Comparison of ENCODE assay signal across 21 mouse cellular contexts in the genomic region with DNA sequence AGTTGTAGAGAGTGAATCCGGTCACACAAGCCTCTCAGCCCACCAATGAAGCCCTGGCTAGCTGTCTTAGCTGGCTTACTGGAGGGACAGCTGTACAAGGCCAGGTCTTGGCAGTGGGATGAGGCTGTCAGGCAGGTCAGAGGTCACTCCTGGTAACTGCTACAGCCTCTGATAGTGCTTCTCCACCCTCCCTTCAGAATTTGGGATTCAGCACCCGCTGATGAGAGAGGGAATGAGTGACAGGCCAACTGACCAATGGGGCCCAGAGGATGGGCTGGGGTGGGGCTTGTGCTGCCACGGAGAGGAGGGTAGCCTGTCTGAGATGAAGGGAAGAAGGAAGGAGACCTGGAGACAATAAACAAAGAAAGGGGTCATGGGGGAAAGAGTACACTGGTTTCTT. TPM values are rescaled to one million over a fixed set of nuclear protein-coding genes. Genes with fewer than 3 reads are reported as not detected.
DNase-seq lines count a peak whose midpoint lies in the region; ATAC-seq lines count a peak whose summit lies in the region.
"Had no signal": no experiment of that assay in that cellular context is flagged by ENCODE, and none has a peak within 500 bp of the region (broad histone marks: within the 10 kb centered on the region; RNA-seq: fewer than 3 reads in every experiment).

No protein-coding gene starts in this region.

- no peak overlapping the region for H3K9ac ChIP-seq in kidney, embryonic 14.5 days (ENCODE audit: low read depth, low read length)
- H3K9ac ChIP-seq in neural tube, embryonic 15.5 days (replicated peaks), result no peak overlapping the region
- H3K9ac ChIP-seq: liver, embryonic 13.5 days; midbrain, embryonic 13.5 days had no signal

- 0 out of 2 replicates have a peak, but pooled peaks have one; percentile 24 for ATAC-seq in kidney, embryonic 14.5 days (ENCODE audit: low FRiP score, low TSS enrichment)
- no peak for ATAC-seq in neural tube, embryonic 15.5 days (ENCODE audit: low FRiP score)
- ATAC-seq in megakaryocyte progenitor cell, adult 5-6 weeks (replicated peaks; ENCODE audit: poor library complexity), result no peak
- ATAC-seq: CD4-positive, CD25-positive, alpha-beta regulatory T cell, adult 4 months; forebrain, embryonic 16.5 days; lung, postnatal 0 days; midbrain, embryonic 13.5 days had no signal

- peaks cover 19% of the 10 kb centered on the region; the same call in 1 of the 2 replicates for H3K36me3 ChIP-seq in kidney, embryonic 14.5 days (ENCODE audit: control insufficient read depth, insufficient read depth, low read length)
- no peaks in the 10 kb centered on the region for H3K36me3 ChIP-seq in neural tube, embryonic 15.5 days

- 57% methylated on average over 3 of the region's 3 CpGs for WGBS in kidney, embryonic 14.5 days
- WGBS in neural tube, embryonic 15.5 days, result 50% methylated on average over 3 of the region's 3 CpGs

- H3K4me3 ChIP-seq in kidney, embryonic 14.5 days (ENCODE audit: low read length), result no peak overlapping the region
- no peak overlapping the region for H3K4me3 ChIP-seq in neural tube, embryonic 15.5 days (replicated peaks)
- H3K4me3 ChIP-seq: erythroblast, embryonic 14.5 days; layer of hippocampus, adult 2 months; liver, embryonic 13.5 days; midbrain, embryonic 13.5 days had no signal

- no peaks in the 10 kb centered on the region for H3K27me3 ChIP-seq in kidney, embryonic 14.5 days (ENCODE audit: control insufficient read depth, insufficient read depth, low read length)
- no peaks in the 10 kb centered on the region for H3K27me3 ChIP-seq in neural tube, embryonic 15.5 days (replicated peaks)
- H3K27me3 ChIP-seq: liver, embryonic 13.5 days; midbrain, embryonic 13.5 days had no signal

- no peaks in the 10 kb centered on the region for H3K9me3 ChIP-seq in kidney, embryonic 14.5 days (ENCODE audit: control insufficient read depth, low read length)
- H3K9me3 ChIP-seq in neural tube, embryonic 15.5 days (replicated peaks), result no peaks in the 10 kb centered on the region
- H3K9me3 ChIP-seq: liver, embryonic 13.5 days; midbrain, embryonic 13.5 days had no signal

- H3K27ac ChIP-seq in kidney, embryonic 14.5 days (ENCODE audit: low read depth, low read length), result no peak overlapping the region
- H3K27ac ChIP-seq in neural tube, embryonic 15.5 days (replicated peaks), result no peak overlapping the region
- H3K27ac ChIP-seq: layer of hippocampus, adult 2 months; liver, embryonic 13.5 days; midbrain, embryonic 13.5 days had no signal

- no peak overlapping the region for H3K4me2 ChIP-seq in kidney, embryonic 14.5 days (replicated peaks; ENCODE audit: low read depth, low read length)
- no peak overlapping the region for H3K4me2 ChIP-seq in neural tube, embryonic 15.5 days
- H3K4me2 ChIP-seq: liver, embryonic 13.5 days; midbrain, embryonic 13.5 days had no signal

- no peak for DNase-seq in kidney, postnatal 14 days
- peak; percentile 32 for DNase-seq in neural tube, embryonic 10.5 days (ENCODE audit: extremely low spot score, low spot score)
- DNase-seq in embryo, embryonic 10 days (ENCODE audit: low spot score), result peak; percentile 56
- peak; percentile 73 for DNase-seq in retina, embryonic 14.5 days (ENCODE audit: low spot score)
- no peak for DNase-seq in layer of hippocampus, postnatal 36 days
- DNase-seq: cerebellum, adult 11-12 months; gastrocnemius, postnatal 14 days; kidney, adult 8-10 months; liver, embryonic 13.5 days; thymus, postnatal 14 days had no signal

- 0 out of 2 replicates have a peak, but pooled peaks cover 9% of the 10 kb centered on the region for H3K4me1 ChIP-seq in kidney, embryonic 14.5 days (ENCODE audit: control insufficient read depth, insufficient read depth, low read length)
- no peaks in the 10 kb centered on the region for H3K4me1 ChIP-seq in neural tube, embryonic 15.5 days
- H3K4me1 ChIP-seq: midbrain, embryonic 13.5 days had no signal

RNA-seq across cellular contexts. Expression of gene Dnmt3b, which starts 11.4 kb away (rescaled TPM):
- 13.3 and 20.2 TPM in 2 replicates for polyA plus RNA-seq in kidney, embryonic 14.5 days (2014; fragmentation: Nextera tagmentation; extraction: Ambion mirVana)
- polyA plus RNA-seq in neural tube, embryonic 15.5 days (2015; fragmentation: Nextera tagmentation; extraction: Ambion mirVana), result 3.4 and 11.5 TPM in 2 replicates
- 15.0 and 17.8 TPM in 2 replicates for total RNA-seq in megakaryocyte progenitor cell, adult 5-6 weeks (2015)
- total RNA-seq in megakaryocyte progenitor cell, adult 5-6 weeks (2017), result 15.2 and 16.7 TPM in 2 replicates
- total RNA-seq in layer of hippocampus, postnatal 36 days (2021), result 1 to 10 TPM; 1.3 to 1.6 TPM

RNA-seq across cellular contexts. Expression of gene Commd7, which starts 28.0 kb away (rescaled TPM):
- 64.9 and 78.0 TPM in 2 replicates for polyA plus RNA-seq in kidney, embryonic 14.5 days (2014; fragmentation: Nextera tagmentation; extraction: Ambion mirVana)
- polyA plus RNA-seq in neural tube, embryonic 15.5 days (2015; fragmentation: Nextera tagmentation; extraction: Ambion mirVana), result 91.2 and 94.4 TPM in 2 replicates
- total RNA-seq in megakaryocyte progenitor cell, adult 5-6 weeks (2015), result 37.2 and 45.9 TPM in 2 replicates
- 32.2 and 43.8 TPM in 2 replicates for total RNA-seq in megakaryocyte progenitor cell, adult 5-6 weeks (2017)
- 10 to 100 TPM; 30.5 to 32.9 TPM for total RNA-seq in layer of hippocampus, postnatal 36 days (2021)

RNA-seq across cellular contexts. Expression of gene Dnmt3c, which starts 35.8 kb away (rescaled TPM):
- polyA plus RNA-seq in kidney, embryonic 14.5 days (2014; fragmentation: Nextera tagmentation; extraction: Ambion mirVana), result not detected in 2 replicates
- 0.09 and 0.12 TPM in 2 replicates for polyA plus RNA-seq in neural tube, embryonic 15.5 days (2015; fragmentation: Nextera tagmentation; extraction: Ambion mirVana)
- total RNA-seq in megakaryocyte progenitor cell, adult 5-6 weeks (2015), result 0.07 and 0.22 TPM in 2 replicates
- 0.20 TPM in 1 of 2 replicates, not detected in the other for total RNA-seq in megakaryocyte progenitor cell, adult 5-6 weeks (2017)
- total RNA-seq in layer of hippocampus, postnatal 36 days (2021), result not detected
- total RNA-seq: gastrocnemius, postnatal 14 days; heart, postnatal 10 days had no signal
- polyA plus RNA-seq: CD4-positive, CD25-positive, alpha-beta regulatory T cell, adult 4 months; erythroblast, embryonic 14.5 days; forebrain, embryonic 16.5 days; neural tube, embryonic 11.5 days had no signal

Comparison
In these comparisons a context has a peak if more than half of its experiments do, and no peak if none do; other contexts are left out.
1. DNase-seq: peak in neural tube, embryonic 10.5 days (single experiment), embryo, embryonic 10 days (single experiment) and retina, embryonic 14.5 days (single experiment); none in kidney, postnatal 14 days (single experiment) and layer of hippocampus, postnatal 36 days (0 of 2).
2. RNA of gene Dnmt3b, which starts 11.4 kb away (total RNA-seq): 15.0 to 17.8 TPM in megakaryocyte progenitor cell, adult 5-6 weeks; 1.3 to 1.6 TPM in layer of hippocampus, postnatal 36 days; every median in the first group is over 4 times any median in the second.